8 mouse cellular contexts compared by ENCODE assay signal in genomic region chr6:134186286-134186903, GRCm38 (mm10).
DNase-seq lines count a peak whose midpoint lies in the region; ATAC-seq lines count a peak whose summit lies in the region.

No protein-coding gene starts in this region.

- peak; percentile 56 for DNase-seq in gastrocnemius, postnatal 14 days
- DNase-seq in gastrocnemius, postnatal 25 days: no peak
- peak; percentile 85 to 89 for DNase-seq in heart, adult 18-20 months
- DNase-seq in lung, postnatal 4 days: peak; percentile 76 to 80
- no peak for DNase-seq in left cerebral cortex, adult 8-10 months (ENCODE audit: low spot score in 2 of 2)
- no peak for DNase-seq in ovary, postnatal 10 days (ENCODE audit: low spot score)

- H3K4me2 ChIP-seq in kidney, embryonic 15.5 days: no peak overlapping the region

- WGBS in kidney, embryonic 15.5 days: 41% methylated on average over 6 of the region's 6 CpGs

- no peaks in the 10 kb centered on the region for H3K9me3 ChIP-seq in kidney, embryonic 15.5 days (replicated peaks)

- H3K27me3 ChIP-seq in kidney, embryonic 15.5 days: no peaks in the 10 kb centered on the region

- peaks cover 52% of the 10 kb centered on the region for H3K4me1 ChIP-seq in kidney, embryonic 15.5 days

- no peaks in the 10 kb centered on the region for H3K36me3 ChIP-seq in kidney, embryonic 15.5 days

- peak overlapping the region; percentile 51 for H3K27ac ChIP-seq in kidney, embryonic 15.5 days

- no peak overlapping the region for H3K9ac ChIP-seq in kidney, embryonic 15.5 days

- ATAC-seq in kidney, embryonic 15.5 days (replicated peaks; ENCODE audit: low FRiP score): no peak
- ATAC-seq in inflammation-experienced regulatory T-cells, adult 6 months: no peak

- intact Hi-C loops in gastrocnemius, postnatal 14 days (cut with DNase I; ENCODE audit: low total_unique reads): no loop called here

- no peak overlapping the region for H3K4me3 ChIP-seq in kidney, embryonic 15.5 days (replicated peaks)

Comparison
In these comparisons a context has a peak if more than half of its experiments do, and no peak if none do; other contexts are left out.
1. DNase-seq: peak in gastrocnemius, postnatal 14 days (single experiment), heart, adult 18-20 months (2 of 2) and lung, postnatal 4 days (2 of 2); none in gastrocnemius, postnatal 25 days (single experiment), left cerebral cortex, adult 8-10 months (0 of 2) and ovary, postnatal 10 days (single experiment).